Comparison of ENCODE assay signal across 8 mouse cellular contexts in the genomic region with DNA sequence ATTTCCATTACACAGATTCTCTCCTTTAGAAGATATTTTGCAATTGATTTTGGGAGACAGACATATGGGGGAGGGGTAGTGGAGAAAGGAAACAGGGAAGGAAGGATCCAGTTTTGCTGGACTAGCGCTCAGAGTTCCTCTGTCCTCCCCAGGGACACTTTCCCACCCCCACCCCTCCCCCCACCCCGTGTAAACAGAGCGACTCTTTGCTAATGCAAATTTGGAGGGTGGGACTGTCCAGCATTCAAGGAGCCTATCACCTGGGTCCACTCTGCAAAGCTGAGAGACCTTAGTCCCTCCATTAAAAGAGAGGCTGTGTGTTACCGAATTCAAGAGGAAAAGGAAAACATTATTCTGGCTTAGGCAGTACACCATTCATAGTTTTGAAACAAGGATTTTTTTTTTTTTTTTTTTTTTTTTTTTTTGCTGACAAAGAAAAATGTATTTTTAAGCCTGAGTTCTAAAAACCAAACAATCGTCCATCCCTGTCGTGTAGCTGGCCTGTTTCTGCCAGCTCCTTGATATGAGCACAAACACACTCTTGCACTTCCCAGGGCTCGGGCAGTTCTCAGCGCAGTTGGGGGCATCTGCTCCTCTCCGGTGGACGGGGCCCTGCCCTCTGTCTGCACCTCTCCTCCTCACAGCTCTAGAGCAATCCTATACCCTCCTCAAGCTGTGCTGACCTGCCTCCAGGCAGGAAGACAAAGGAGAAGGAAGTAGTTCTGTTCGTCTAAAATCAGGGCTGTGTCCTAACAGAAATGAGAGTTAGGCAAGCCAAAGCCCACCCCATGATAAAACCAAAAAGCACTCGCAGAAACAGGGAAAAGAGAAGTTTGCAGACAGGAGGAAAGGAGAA.
DNase-seq lines count a peak whose midpoint lies in the region; ATAC-seq lines count a peak whose summit lies in the region.

No protein-coding gene starts in this region.

- H3K4me1 ChIP-seq in forebrain, embryonic 14.5 days (ENCODE audit: control insufficient read depth, insufficient read depth, low read length) = peaks cover 10% of the 10 kb centered on the region
- peaks cover 10% of the 10 kb centered on the region for H3K4me1 ChIP-seq in intestine, embryonic 16.5 days (ENCODE audit: control insufficient read depth, insufficient read depth, low read length)
- peaks cover 11% of the 10 kb centered on the region; the same call in 1 of the 2 replicates for H3K4me1 ChIP-seq in midbrain, embryonic 14.5 days (ENCODE audit: control insufficient read depth, insufficient read depth, low read length)

- ATAC-seq in forebrain, embryonic 14.5 days = no peak
- peak; percentile 66 for ATAC-seq in intestine, embryonic 16.5 days
- no peak for ATAC-seq in midbrain, embryonic 14.5 days (ENCODE audit: low FRiP score, low TSS enrichment)

- no peaks in the 10 kb centered on the region for H3K27me3 ChIP-seq in forebrain, embryonic 14.5 days (replicated peaks; ENCODE audit: control insufficient read depth, insufficient read depth, low read length)
- H3K27me3 ChIP-seq in intestine, embryonic 16.5 days (replicated peaks; ENCODE audit: control insufficient read depth, insufficient read depth, low read length) = no peaks in the 10 kb centered on the region
- H3K27me3 ChIP-seq in midbrain, embryonic 14.5 days (ENCODE audit: control insufficient read depth, insufficient read depth, low read length) = no peaks in the 10 kb centered on the region

- 5% methylated on average over 12 of the region's 12 CpGs for WGBS in forebrain, embryonic 14.5 days
- WGBS in intestine, embryonic 16.5 days = 8% methylated on average over 12 of the region's 12 CpGs
- WGBS in midbrain, embryonic 14.5 days = 4% methylated on average over 12 of the region's 12 CpGs

- intact Hi-C loops in left cerebral cortex, postnatal 4 days (cut with DNase I) = no loop called here

- H3K4me2 ChIP-seq in forebrain, embryonic 14.5 days (ENCODE audit: low read length) = peak overlapping the region; percentile 27
- H3K4me2 ChIP-seq in intestine, embryonic 16.5 days (ENCODE audit: low read depth, low read length) = peak overlapping the region; percentile 22
- H3K4me2 ChIP-seq in midbrain, embryonic 14.5 days (ENCODE audit: low read length) = peak overlapping the region; percentile 29; the same call in 1 of the 2 replicates

- no peak overlapping the region for H3K27ac ChIP-seq in forebrain, embryonic 14.5 days (ENCODE audit: low read depth, low read length)
- 0 out of 2 replicates have a peak overlapping the region, but pooled peaks have one; percentile 40 for H3K27ac ChIP-seq in intestine, embryonic 16.5 days (ENCODE audit: low read length)
- no peak overlapping the region for H3K27ac ChIP-seq in midbrain, embryonic 14.5 days (replicated peaks; ENCODE audit: low read depth, low read length)

- 0 out of 2 replicates have a peak overlapping the region, but pooled peaks have one; percentile 8 for H3K9ac ChIP-seq in forebrain, embryonic 14.5 days (ENCODE audit: low read length)
- peak overlapping the region; percentile 43; the same call in 1 of the 2 replicates for H3K9ac ChIP-seq in intestine, embryonic 16.5 days (ENCODE audit: low read depth, low read length)
- no peak overlapping the region; the same call in 1 of the 2 replicates for H3K9ac ChIP-seq in midbrain, embryonic 14.5 days (replicated peaks; ENCODE audit: low read length)

- H3K36me3 ChIP-seq in forebrain, embryonic 14.5 days (ENCODE audit: control insufficient read depth, insufficient read depth, low read length) = no peaks in the 10 kb centered on the region
- H3K36me3 ChIP-seq in intestine, embryonic 16.5 days (ENCODE audit: control insufficient read depth, insufficient read depth, low read length) = no peaks in the 10 kb centered on the region
- no peaks in the 10 kb centered on the region for H3K36me3 ChIP-seq in midbrain, embryonic 14.5 days (ENCODE audit: control insufficient read depth, insufficient read depth, low read length)

- no peak overlapping the region for H3K4me3 ChIP-seq in forebrain, embryonic 14.5 days (ENCODE audit: low read depth, low read length)
- peak overlapping the region; percentile 17; the same call in 1 of the 2 replicates for H3K4me3 ChIP-seq in intestine, embryonic 16.5 days (ENCODE audit: low read length)
- H3K4me3 ChIP-seq in midbrain, embryonic 14.5 days (replicated peaks; ENCODE audit: low read depth, low read length) = no peak overlapping the region

- H3K9me3 ChIP-seq in forebrain, embryonic 14.5 days (replicated peaks; ENCODE audit: control insufficient read depth, low read length) = no peaks in the 10 kb centered on the region
- no peaks in the 10 kb centered on the region for H3K9me3 ChIP-seq in intestine, embryonic 16.5 days (ENCODE audit: control insufficient read depth, low read length)
- H3K9me3 ChIP-seq in midbrain, embryonic 14.5 days (ENCODE audit: control insufficient read depth, low read length) = no peaks in the 10 kb centered on the region

- peak; percentile 13 for DNase-seq in left cerebral cortex, postnatal 4 days
- no peak for DNase-seq in left cerebral cortex, adult 18-20 months (ENCODE audit: low spot score in 2 of 2)
- no peak for DNase-seq in forebrain, embryonic 14.5 days (ENCODE audit: low spot score)
- peak; percentile 18 for DNase-seq in midbrain, embryonic 14.5 days
- no peak for DNase-seq in urinary bladder, postnatal 36 days (ENCODE audit: low spot score in 2 of 2)
- DNase-seq in layer of hippocampus, postnatal 36 days = no peak
- DNase-seq in thymus, postnatal 0 days (ENCODE audit: low spot score) = no peak

Comparison
In these comparisons a context has a peak if more than half of its experiments do, and no peak if none do; other contexts are left out.
1. DNase-seq: peak in left cerebral cortex, postnatal 4 days (single experiment) and midbrain, embryonic 14.5 days (single experiment); none in left cerebral cortex, adult 18-20 months (0 of 2), forebrain, embryonic 14.5 days (single experiment), urinary bladder, postnatal 36 days (0 of 2), layer of hippocampus, postnatal 36 days (0 of 2) and thymus, postnatal 0 days (single experiment).
2. Peak in every context shown above with its lines, with median percentiles within 50 percentile points of each other: H3K4me2 ChIP-seq.